Mouse (Mus musculus) heart, embryonic 11.5 days (tissue): Measurements from ENCODE around the gene Plekhg2. TPM values are rescaled to one million over a fixed set of nuclear protein-coding genes. Genes with fewer than 3 reads are reported as not detected.

Experiments
- ATAC-seq: fragments of 200-750 bp; cut with Nextera tagmentation; replicated peaks from 2 replicates; pipeline ENCODE4 v1.8.0; 2017; ENCODE audit warnings: moderate library complexity; ENCODE audit not compliant: insufficient number of reproducible peaks, low FRiP score, low TSS enrichment
- H3K27ac ChIP-seq: fragments of 300-500 bp; sonication (generic); 2 replicates; pipeline ENCODE4 v1.5.1; 2014; ENCODE audit warnings: mild to moderate bottlenecking, low read depth, low read length
- H3K27me3 ChIP-seq: fragments of 300-500 bp; sonication (generic); 2 replicates; pipeline ENCODE4 v1.6.1; 2014; ENCODE audit warnings: mild to moderate bottlenecking, low read length, mixed read lengths; ENCODE audit not compliant: control insufficient read depth, insufficient read depth
- H3K36me3 ChIP-seq: fragments of 300-500 bp; sonication (generic); 2 replicates; pipeline ENCODE4 v1.6.1; 2014; ENCODE audit warnings: mild to moderate bottlenecking, low read length, moderate library complexity, mixed read lengths; ENCODE audit not compliant: control insufficient read depth, insufficient read depth
- H3K4me1 ChIP-seq: fragments of 300-500 bp; sonication (generic); 2 replicates; pipeline ENCODE4 v1.6.1; 2014; ENCODE audit warnings: low read length; ENCODE audit not compliant: control insufficient read depth, insufficient read depth
- H3K4me2 ChIP-seq: fragments of 300-500 bp; sonication (generic); 2 replicates; pipeline ENCODE4 v1.6.1; 2014; ENCODE audit warnings: mild to moderate bottlenecking, moderate library complexity
- H3K4me3 ChIP-seq: fragments of 300-500 bp; sonication (generic); 2 replicates; pipeline ENCODE4 v1.5.1; 2014; ENCODE audit warnings: low read depth, low read length
- H3K9ac ChIP-seq: fragments of 300-500 bp; sonication (generic); 2 replicates; pipeline ENCODE4 v1.6.1; 2014; ENCODE audit warnings: mild to moderate bottlenecking, low read depth, low read length, moderate library complexity
- H3K9me3 ChIP-seq: fragments of 300-500 bp; sonication (generic); replicated peaks from 2 replicates; pipeline ENCODE4 v1.6.1; 2016; ENCODE audit warnings: low read length; ENCODE audit not compliant: control insufficient read depth
- WGBS: fragments of 180-500 bp; shearing (Covaris S2); extraction: QIAGEN DNeasy Blood & Tissue Kit; methylation state at CpG from one replicate; pipeline ENCODE4 v1.1.7; 2014; ENCODE audit not compliant: insufficient replicate concordance; 5-methylcytosine and 5-hydroxymethylcytosine counted together
- polyA plus RNA-seq: library from polyadenylated mRNA; unstranded; fragments of >200 nt; fragmentation: Nextera tagmentation; extraction: Ambion mirVana; gene quantifications from 2 replicates; pipeline ENCODE4 v1.2.1, GENCODE M21; 2014

Gene Plekhg2
- polyA plus RNA-seq, 1 experiment from 2014 or later, result 44.6 TPM

DNA sequence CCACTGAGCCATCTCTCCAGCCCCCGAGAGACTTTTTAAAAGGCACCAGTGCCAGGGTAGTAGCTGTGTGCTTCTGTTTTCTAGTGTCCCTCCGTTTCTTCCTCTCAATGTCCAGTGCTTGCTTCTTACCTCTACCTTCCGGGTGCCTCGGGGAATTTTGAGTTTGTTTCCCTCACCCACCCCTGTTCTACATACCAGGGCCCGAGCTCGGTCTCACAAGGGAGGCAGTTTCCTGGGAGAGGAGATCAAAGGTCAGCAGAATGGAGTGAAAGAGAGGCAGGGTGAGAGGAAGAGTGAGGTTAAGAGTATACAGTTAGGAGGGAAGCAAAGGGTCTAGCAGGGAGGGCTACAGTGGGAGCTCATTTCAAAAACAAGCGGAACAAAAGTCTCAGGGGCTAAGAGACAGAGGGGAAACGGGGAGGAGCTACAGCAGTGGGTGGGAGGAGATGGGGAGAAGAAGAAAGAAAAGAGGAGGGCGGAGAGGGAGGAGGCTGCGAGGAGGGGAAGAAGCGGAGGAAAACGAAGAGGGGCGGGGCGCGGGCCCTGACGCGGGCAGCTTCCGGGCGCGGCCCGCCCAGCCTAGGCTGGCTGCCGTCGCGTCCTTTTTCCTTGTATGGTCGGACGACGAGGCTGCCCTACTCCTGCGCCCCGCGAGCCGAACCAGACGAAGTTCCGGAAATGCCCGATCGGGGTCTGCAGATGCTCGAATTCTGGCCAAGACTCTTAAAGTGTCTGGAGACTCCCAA lies 3.0 kb upstream of the Plekhg2 start:
- under 1% methylated on average over 29 of the region's 36 CpGs for WGBS
- Histone ChIP-seq H3K4me1 (peaks cover 45% of the 10 kb centered on the region), H3K4me3 (peak overlapping the region; percentile 44), H3K36me3 (no peaks in the 10 kb centered on the region), H3K9ac (peak overlapping the region; percentile 91), H3K4me2 (peak overlapping the region; percentile 96), H3K9me3 (no peaks in the 10 kb centered on the region), H3K27ac (peak overlapping the region; percentile 99), H3K27me3 (no peaks in the 10 kb centered on the region)
- ATAC-seq, result peak; percentile 59

DNA sequence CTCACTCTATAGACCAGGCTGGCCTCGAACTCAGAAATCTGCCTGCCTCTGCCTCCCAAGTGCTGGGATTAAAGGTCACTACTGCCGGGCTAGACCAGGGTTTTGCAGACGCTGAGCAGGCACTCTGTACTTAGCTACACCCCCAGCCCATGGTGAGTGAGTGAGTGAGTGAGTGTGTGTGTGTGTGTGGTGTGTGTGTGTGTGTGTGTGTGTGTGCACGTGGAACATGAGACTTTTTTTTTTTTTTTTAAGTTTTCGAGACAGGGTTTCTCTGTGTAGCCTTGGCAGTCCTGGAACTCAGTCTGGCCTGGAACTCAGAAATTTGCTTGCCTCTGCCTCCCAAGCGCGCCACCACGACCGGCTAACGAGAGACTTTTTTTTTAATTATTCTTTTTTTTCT lies 2.2 kb upstream of the Plekhg2 start:
- Histone ChIP-seq H3K4me2 (peak overlapping the region; percentile 96), H3K9me3 (no peaks in the 10 kb centered on the region), H3K4me1 (peaks cover 47% of the 10 kb centered on the region), H3K27ac (peak overlapping the region; percentile 99; the same call in 1 of the 2 replicates), H3K27me3 (no peaks in the 10 kb centered on the region), H3K36me3 (no peaks in the 10 kb centered on the region), H3K4me3 (no peak overlapping the region; the same call in 1 of the 2 replicates), H3K9ac (peak overlapping the region; percentile 91)
- no peak for ATAC-seq
- 76% methylated on average over 10 of the region's 10 CpGs for WGBS

DNA sequence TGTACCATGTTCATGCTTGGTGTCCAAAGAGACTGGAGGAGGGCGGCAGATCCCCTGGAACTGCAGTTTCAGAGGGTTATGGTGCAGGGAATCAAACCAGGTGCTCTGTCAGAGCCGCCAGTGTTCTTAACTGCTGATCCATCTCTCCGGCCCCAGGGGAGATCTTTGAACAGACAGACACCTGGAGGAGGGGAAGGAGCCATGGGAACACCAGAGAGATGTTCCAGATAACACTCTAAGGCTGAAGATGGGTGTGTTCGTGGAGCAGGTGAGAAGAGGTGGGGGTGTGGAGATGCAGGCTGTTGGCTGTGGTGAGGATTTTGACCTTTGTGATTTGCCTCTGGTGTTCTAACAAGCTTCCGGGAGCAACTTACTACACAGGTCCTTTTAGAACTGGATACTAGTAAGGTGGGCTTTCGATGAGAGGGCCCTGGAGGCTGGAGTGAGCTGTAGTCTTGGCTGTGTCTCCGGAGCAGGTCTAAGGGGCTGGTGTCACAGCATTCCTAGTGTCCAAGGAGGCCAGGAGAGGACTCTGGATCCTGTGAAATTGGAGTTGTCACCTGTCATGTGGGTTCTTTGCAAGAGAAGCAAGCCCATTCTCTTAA lies 1.6 kb upstream of the Plekhg2 start:
- no peak overlapping the region for H3K9ac ChIP-seq
- H3K4me3 ChIP-seq, result peak overlapping the region; percentile 6; the same call in 1 of the 2 replicates
- H3K4me1 ChIP-seq, result peaks cover 43% of the 10 kb centered on the region
- no peak overlapping the region for H3K4me2 ChIP-seq
- H3K9me3 ChIP-seq, result no peaks in the 10 kb centered on the region
- peak overlapping the region; percentile 54; the same call in 1 of the 2 replicates for H3K27ac ChIP-seq
- no peak for ATAC-seq
- 0 out of 2 replicates have a peak, but pooled peaks cover 4% of the 10 kb centered on the region for H3K36me3 ChIP-seq
- H3K27me3 ChIP-seq, result no peaks in the 10 kb centered on the region
- WGBS, result 78% methylated on average over 7 of the region's 7 CpGs

DNA sequence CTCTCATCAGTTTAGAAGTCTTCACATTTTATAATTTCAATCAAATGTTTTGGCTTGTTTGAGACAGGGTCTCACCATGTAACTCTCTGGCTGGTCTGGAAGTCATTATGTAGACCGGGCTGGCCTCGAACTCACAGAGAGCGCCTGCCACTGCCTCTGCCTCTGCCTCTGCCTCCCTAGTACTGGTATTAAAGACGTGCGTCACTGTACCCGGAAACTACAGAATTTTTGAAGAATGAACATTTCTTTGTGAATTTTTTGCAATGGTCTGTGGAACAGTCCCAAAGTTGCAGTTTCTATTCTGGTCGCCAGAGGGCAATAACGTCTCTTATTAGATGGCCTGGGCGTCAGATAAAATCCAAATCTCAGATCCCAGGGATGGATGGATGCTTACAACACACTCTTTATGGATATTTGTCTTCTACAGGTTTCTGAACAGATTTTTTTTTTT lies 757 bp upstream of the Plekhg2 start:
- H3K4me2 ChIP-seq, result peak overlapping the region; percentile 52
- H3K9me3 ChIP-seq, result no peaks in the 10 kb centered on the region
- peak overlapping the region; percentile 89 for H3K4me3 ChIP-seq
- under 1% methylated on average over 9 of the region's 9 CpGs for WGBS
- peaks cover 40% of the 10 kb centered on the region for H3K4me1 ChIP-seq
- no peaks in the 10 kb centered on the region for H3K27me3 ChIP-seq
- peak overlapping the region; percentile 56; the same call in 1 of the 2 replicates for H3K9ac ChIP-seq
- no peak for ATAC-seq
- peak overlapping the region; percentile 73 for H3K27ac ChIP-seq
- H3K36me3 ChIP-seq, result peaks cover 7% of the 10 kb centered on the region

DNA sequence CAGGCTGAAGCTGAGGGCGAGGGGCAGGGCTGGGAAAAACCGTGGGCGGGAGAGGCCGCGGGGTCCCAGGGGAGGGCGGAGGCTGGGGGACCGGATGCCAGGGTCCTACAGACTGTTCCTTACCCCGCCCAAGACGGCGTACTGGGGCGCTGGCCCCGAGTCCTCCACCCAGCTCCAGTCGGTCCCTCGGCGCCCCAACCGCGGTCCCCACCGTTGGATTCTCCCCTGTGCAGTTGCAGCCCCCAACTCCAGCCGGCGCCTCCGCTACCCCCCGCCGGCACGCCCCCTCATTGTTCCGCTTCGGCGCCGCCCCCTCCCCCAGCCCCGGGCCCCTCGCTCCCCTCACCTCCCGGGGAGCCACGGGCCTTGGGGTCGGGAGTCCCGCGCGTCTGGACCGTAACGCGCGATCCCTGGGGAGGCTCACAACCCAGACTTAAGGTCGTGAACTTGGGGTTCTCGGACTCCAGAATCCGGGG lies 847 bp downstream of the Plekhg2 start:
- Histone ChIP-seq H3K4me3 (peak overlapping the region; percentile 89), H3K9me3 (no peaks in the 10 kb centered on the region), H3K9ac (peak overlapping the region; percentile 97), H3K27me3 (no peaks in the 10 kb centered on the region), H3K27ac (peak overlapping the region; percentile 91), H3K4me1 (peaks cover 26% of the 10 kb centered on the region), H3K36me3 (peaks cover 22% of the 10 kb centered on the region), H3K4me2 (peak overlapping the region; percentile 97)
- ATAC-seq, result no peak
- WGBS, result under 1% methylated on average over 36 of the region's 43 CpGs

DNA sequence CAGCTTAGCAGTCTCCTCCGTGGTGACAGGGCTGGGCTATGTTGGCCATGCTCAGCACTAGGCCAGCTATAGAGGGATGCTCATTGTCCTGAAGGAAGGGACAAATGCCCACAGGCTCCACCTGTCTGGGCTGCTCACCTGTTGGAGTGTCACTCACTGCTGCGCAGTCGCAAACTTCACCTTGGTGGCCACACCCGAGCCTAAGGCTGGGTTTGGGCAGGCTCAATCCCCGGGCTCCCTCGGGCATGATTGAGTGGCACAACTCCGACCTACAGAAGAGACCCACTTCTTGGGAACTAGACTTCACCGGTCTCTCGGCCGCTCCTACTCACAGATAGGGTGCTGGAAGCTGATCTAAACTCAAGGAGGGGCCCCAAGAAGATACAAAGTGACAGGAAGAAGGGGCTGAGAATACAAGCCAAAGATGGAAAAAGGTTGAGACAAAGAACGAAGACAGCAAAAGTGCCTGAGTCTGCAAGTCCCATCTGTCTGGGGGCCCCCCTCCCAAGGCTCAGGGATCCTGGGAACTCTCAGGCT lies 1.4 kb downstream of the Plekhg2 start:
- Histone ChIP-seq H3K4me1 (peaks cover 21% of the 10 kb centered on the region), H3K9me3 (no peaks in the 10 kb centered on the region), H3K27ac (peak overlapping the region; percentile 91), H3K9ac (peak overlapping the region; percentile 97), H3K4me3 (peak overlapping the region; percentile 89), H3K27me3 (no peaks in the 10 kb centered on the region), H3K36me3 (peaks cover 24% of the 10 kb centered on the region), H3K4me2 (peak overlapping the region; percentile 97)
- WGBS, result 11% methylated on average over 11 of the region's 11 CpGs
- no peak for ATAC-seq

DNA sequence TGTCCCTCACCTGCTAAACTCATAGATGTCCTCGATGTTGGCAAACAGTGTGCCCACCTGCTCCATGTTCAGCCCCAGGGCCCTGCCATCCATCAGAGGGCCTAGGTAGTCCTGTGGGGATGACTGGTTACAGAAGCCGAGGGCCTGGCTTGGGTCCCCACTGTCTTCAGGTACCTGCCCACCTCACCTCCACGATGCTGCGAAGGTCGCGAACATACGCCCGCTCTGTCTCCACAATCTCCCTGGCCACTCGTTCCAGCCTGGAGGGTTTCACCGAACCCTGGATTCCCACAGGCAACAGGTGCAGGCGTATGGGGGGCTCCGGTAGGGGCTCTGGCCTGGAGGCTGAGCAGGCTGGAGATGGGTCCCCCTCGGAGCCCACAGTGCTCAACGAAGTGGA lies 2.3 kb downstream of the Plekhg2 start:
- H3K9me3 ChIP-seq, result no peaks in the 10 kb centered on the region
- peaks cover 24% of the 10 kb centered on the region for H3K36me3 ChIP-seq
- H3K4me1 ChIP-seq, result peaks cover 16% of the 10 kb centered on the region
- H3K9ac ChIP-seq, result peak overlapping the region; percentile 97
- H3K27me3 ChIP-seq, result no peaks in the 10 kb centered on the region
- peak overlapping the region; percentile 89 for H3K4me3 ChIP-seq
- no peak overlapping the region for H3K27ac ChIP-seq
- no peak for ATAC-seq
- H3K4me2 ChIP-seq, result peak overlapping the region; percentile 97
- WGBS, result 86% methylated on average over 14 of the region's 14 CpGs

DNA sequence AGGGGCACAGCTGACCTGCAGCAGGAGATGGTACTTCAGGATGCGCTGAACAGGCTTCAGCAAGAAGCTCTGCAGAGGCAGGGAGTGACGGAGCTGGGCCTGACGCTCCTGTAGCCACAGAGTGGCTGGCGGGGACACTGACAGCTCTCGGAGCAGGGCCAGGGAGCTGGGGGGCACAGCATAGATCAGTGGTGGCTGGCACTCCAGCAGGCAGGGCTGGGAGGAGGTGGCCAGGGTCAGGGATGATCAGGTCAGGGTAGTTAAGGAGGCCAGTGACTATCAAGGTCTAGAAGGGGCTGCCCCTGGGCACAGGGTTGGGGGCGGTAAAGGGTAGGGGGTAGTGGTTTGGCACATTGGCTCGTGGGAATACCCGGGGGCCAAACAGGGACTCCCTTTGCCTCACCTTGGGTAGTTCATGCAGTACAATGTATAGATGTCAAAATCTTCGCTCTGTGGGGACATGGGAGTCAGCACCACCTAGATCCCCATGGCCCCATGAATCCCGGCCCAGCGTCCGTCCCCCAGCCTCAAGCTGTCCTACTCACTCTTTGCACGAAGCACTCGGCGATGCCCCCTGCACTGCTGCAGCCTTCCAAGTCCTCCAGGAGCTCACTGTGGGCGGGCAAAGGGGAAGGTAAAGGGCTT lies 4.0 kb downstream of the Plekhg2 start:
- H3K4me2 ChIP-seq, result no peak overlapping the region
- H3K4me3 ChIP-seq, result no peak overlapping the region
- peaks cover 37% of the 10 kb centered on the region for H3K36me3 ChIP-seq
- H3K27ac ChIP-seq, result no peak overlapping the region
- H3K27me3 ChIP-seq, result no peaks in the 10 kb centered on the region
- WGBS, result 88% methylated on average over 16 of the region's 16 CpGs
- peaks cover 13% of the 10 kb centered on the region for H3K4me1 ChIP-seq
- H3K9me3 ChIP-seq, result no peaks in the 10 kb centered on the region
- 0 out of 2 replicates have a peak overlapping the region, but pooled peaks have one; percentile 22 for H3K9ac ChIP-seq
- no peak for ATAC-seq
